Mouse (Mus musculus) heart, embryonic 14.5 days (tissue): Measurements from ENCODE around the gene G530012D18Rik. TPM values are rescaled to one million over a fixed set of nuclear protein-coding genes. Genes with fewer than 3 reads are reported as not detected.
"Not testable (repeated sequence)": the region's sequence is repeated elsewhere in the genome, so short reads cannot be mapped to it uniquely, and the experiment has no call there.

Experiments used
- ATAC-seq: fragments of 200-750 bp; cut with Nextera tagmentation; 2 replicates; pipeline ENCODE4 v1.8.0; 2017; ENCODE audit warnings: low read depth, moderate TSS enrichment; ENCODE audit not compliant: insufficient number of reproducible peaks, insufficient read depth, low FRiP score
- H3K27ac ChIP-seq, 2 experiments: fragments of 200-500 bp in 1 of 2; fragments of 300-500 bp in 1 of 2; sonication (generic) in 1 of 2; replicated peaks in 1 of 2; 2 replicates each; pipeline ENCODE4 v1.5.1; 2012 to 2014; ENCODE audit warnings: low read depth in 2 of 2, low read length in 2 of 2, control low read depth in 1 of 2, mild to moderate bottlenecking in 1 of 2, mixed read lengths in 1 of 2; ENCODE audit not compliant: control insufficient read depth in 1 of 2, insufficient read depth in 1 of 2
- H3K27me3 ChIP-seq: fragments of 300-500 bp; sonication (generic); 2 replicates; pipeline ENCODE4 v1.6.1; 2014; ENCODE audit warnings: mild to moderate bottlenecking, low read length, control low read depth; ENCODE audit not compliant: control insufficient read depth, insufficient read depth
- H3K36me3 ChIP-seq: fragments of 300-500 bp; sonication (generic); 2 replicates; pipeline ENCODE4 v1.6.1; 2014; ENCODE audit warnings: mild to moderate bottlenecking, control low read depth, low read length, mixed read lengths; ENCODE audit not compliant: control insufficient read depth, insufficient read depth
- H3K4me1 ChIP-seq, 2 experiments: fragments of 200-500 bp in 1 of 2; fragments of 300-500 bp in 1 of 2; sonication (generic) in 1 of 2; 2 replicates each; pipeline ENCODE4 v1.6.1; 2012 to 2014; ENCODE audit warnings: low read length in 2 of 2, control low read depth in 1 of 2, mixed read lengths in 1 of 2; ENCODE audit not compliant: control insufficient read depth in 2 of 2, insufficient read depth in 2 of 2
- H3K4me2 ChIP-seq: fragments of 300-500 bp; sonication (generic); 2 replicates; pipeline ENCODE4 v1.6.1; 2014; ENCODE audit warnings: mild to moderate bottlenecking, low read length
- H3K4me3 ChIP-seq, 2 experiments: fragments of 200-500 bp in 1 of 2; fragments of 300-500 bp in 1 of 2; sonication (generic) in 1 of 2; 2 replicates each; pipeline ENCODE4 v1.5.1; 2012 to 2014; ENCODE audit warnings: low read length in 2 of 2, mild to moderate bottlenecking in 2 of 2, control low read depth in 1 of 2, low read depth in 1 of 2, moderate library complexity in 1 of 2; ENCODE audit not compliant: control insufficient read depth in 1 of 2, insufficient read depth in 1 of 2
- H3K9ac ChIP-seq: fragments of 300-500 bp; sonication (generic); 2 replicates; pipeline ENCODE4 v1.6.1; 2014; ENCODE audit warnings: mild to moderate bottlenecking, low read length
- H3K9me3 ChIP-seq: fragments of 300-500 bp; sonication (generic); 2 replicates; pipeline ENCODE4 v1.6.1; 2016; ENCODE audit warnings: low read length, control low read depth; ENCODE audit not compliant: control insufficient read depth
- WGBS: fragments of 180-500 bp; shearing (Covaris S2); extraction: QIAGEN DNeasy Blood & Tissue Kit; methylation state at CpG from one replicate; pipeline ENCODE4 v1.1.7; 2014; 5-methylcytosine and 5-hydroxymethylcytosine counted together
- polyA plus RNA-seq: library from polyadenylated mRNA; unstranded; fragments of >200 nt; fragmentation: Nextera tagmentation; extraction: Ambion mirVana; gene quantifications from 2 replicates; pipeline ENCODE4 v1.2.1, GENCODE M21; 2014

G530012D18Rik gene
- polyA plus RNA-seq, 1 experiment from 2014 or later = not detected

DNA sequence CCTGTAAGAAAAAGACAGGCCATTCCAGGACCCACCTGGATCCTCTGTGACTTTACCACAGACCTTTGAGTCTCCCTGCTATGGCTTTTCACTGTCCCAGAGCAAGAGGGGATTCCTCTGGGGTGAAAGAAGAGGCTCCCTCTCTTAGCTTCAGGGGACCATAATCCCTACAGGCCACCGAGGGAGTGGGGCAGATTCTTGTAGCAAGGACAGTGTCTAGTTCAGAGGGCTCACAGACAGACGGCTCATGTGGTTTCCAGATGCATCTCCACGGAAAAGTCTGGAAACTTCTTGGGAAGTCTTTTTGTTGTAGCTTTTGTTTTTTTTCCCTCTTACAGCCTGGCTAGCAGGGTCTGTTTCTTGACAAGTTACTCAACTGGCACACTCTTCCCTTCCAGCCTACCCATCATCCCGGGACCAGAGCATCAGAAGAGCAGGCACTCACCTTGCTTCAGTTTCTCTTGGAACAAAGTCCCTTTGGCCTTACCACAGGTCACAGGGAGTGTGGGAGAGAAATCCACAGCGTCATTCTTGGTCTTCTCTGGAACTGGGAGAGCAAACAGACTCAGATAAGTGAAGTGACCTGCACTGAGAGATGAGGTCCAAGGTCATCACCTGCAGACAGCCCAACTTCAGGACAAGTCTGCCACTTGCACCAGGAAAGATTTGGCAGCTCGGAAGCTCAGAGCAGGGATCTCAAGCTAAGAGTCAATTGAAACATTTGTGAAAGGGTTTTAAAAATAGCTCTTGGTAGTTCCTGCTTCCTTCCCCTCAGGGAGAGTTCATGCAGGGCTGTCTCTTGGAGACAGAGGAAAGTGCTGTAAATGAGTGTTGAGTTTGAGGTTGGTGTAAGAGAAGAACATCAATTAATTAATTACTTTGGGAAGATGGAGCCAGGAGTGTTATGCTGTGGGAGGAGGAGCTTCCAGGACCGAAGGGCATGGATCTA is 4.0 kb downstream of the G530012D18Rik start:
- H3K36me3 ChIP-seq, H3K9me3 ChIP-seq, H3K27ac ChIP-seq, H3K9ac ChIP-seq, H3K4me3 ChIP-seq, H3K4me2 ChIP-seq, H3K27me3 ChIP-seq, H3K4me1 ChIP-seq, ATAC-seq: not testable (repeated sequence)
- WGBS = 56% methylated on average over 6 of the region's 7 CpGs

DNA sequence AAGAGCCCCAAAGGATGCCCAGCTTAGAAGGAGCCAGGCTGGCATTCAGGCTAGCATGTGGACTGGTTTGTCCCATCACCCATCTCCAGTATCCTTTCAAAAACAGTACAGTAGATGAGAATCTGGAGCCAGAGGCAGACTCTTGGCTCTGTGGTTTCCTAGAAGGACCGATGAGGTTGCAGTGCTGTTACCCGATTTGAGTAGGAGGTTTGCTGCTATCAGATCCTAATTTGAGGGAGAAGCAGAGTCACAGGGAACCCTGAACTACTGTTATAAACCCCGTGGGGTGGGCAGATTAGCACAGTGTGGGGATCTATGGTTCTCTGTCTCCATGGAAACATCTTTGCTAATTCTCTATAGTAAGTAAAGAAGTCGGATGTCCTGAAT is 4.7 kb downstream of the G530012D18Rik start:
- ATAC-seq = peak; percentile 56
- not testable (repeated sequence) for H3K9ac ChIP-seq
- 71% methylated on average over 2 of the region's 4 CpGs for WGBS

DNA sequence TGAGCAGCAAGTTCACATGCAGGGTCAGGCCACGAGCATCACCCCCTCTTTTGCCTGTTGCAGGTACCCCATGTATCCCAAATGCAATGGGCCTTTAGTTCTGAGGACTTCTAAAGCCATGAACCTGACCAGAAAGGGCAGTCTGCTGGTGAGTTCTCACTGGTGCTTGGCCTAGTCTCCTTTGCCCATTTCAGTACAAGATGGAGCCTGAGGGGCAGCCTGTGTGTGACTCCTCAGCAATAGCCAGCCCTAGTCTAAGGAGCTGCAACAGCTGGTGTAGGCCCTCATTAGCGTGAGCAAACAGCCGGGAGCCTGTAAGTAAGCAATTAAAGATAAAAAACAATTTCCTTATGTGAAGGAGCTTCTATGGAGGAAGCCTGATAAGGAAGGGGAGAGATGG is 5.1 kb downstream of the G530012D18Rik start:
- not testable (repeated sequence) for H3K9ac ChIP-seq, H3K36me3 ChIP-seq, ATAC-seq, H3K27me3 ChIP-seq, H3K27ac ChIP-seq, H3K4me2 ChIP-seq, H3K4me1 ChIP-seq, H3K4me3 ChIP-seq, H3K9me3 ChIP-seq
- WGBS = 64% methylated on average over 3 of the region's 3 CpGs

More for the DNA sequence above, 4.7 kb downstream of the G530012D18Rik start:
- H3K4me3 ChIP-seq, H3K4me2 ChIP-seq, H3K9me3 ChIP-seq, H3K27ac ChIP-seq, H3K27me3 ChIP-seq, H3K36me3 ChIP-seq, H3K4me1 ChIP-seq: not testable (repeated sequence)

DNA sequence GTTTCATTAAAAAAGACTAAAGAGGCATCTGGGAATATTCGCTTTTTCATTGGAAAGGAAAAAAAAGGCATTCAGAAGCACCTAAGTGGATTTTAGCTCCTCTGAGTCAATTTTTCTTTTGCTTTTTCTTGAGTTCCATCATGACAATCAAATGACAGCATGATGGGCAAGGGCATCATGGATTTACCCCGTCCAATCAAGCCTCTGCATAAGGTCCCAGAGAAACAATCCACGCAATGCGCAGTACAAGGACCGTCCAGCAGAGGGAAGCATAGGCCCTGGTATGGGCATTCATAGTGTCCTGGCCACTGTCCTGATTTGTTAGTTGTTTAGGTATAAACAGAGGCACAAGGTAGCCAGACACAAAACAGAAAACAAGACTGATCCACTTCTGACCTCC is 6.0 kb downstream of the G530012D18Rik start:
- not testable (repeated sequence) for H3K4me2 ChIP-seq, H3K4me3 ChIP-seq, H3K4me1 ChIP-seq, H3K9me3 ChIP-seq, H3K27me3 ChIP-seq, H3K27ac ChIP-seq, H3K9ac ChIP-seq, H3K36me3 ChIP-seq, ATAC-seq
- WGBS = 22% methylated on average over 5 of the region's 5 CpGs

DNA sequence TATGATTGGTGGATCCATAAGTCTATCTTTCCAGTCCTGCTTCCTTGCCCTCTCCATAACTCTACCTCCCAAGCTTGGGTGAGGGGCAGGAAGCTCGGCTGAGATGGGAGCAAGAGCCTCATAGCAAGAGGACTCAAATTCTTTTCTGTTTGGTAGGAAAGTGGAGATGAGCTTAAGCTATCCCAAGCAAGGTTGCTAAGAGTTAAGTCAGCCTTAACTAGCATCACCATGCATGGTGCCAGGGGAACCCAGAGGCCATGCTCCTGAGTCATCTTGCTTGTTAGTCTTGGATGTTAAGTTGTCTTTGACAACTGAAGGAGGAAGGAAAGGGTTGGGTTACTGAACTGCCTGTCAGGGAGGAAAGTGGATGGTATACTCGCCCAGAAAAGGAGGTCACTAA is 13.2 kb downstream of the G530012D18Rik start:
- not testable (repeated sequence) for H3K27me3 ChIP-seq, H3K27ac ChIP-seq, H3K36me3 ChIP-seq, H3K4me3 ChIP-seq, H3K9ac ChIP-seq, H3K9me3 ChIP-seq, ATAC-seq, H3K4me2 ChIP-seq, H3K4me1 ChIP-seq
- 50% methylated on average over 1 of the region's 2 CpGs for WGBS

DNA sequence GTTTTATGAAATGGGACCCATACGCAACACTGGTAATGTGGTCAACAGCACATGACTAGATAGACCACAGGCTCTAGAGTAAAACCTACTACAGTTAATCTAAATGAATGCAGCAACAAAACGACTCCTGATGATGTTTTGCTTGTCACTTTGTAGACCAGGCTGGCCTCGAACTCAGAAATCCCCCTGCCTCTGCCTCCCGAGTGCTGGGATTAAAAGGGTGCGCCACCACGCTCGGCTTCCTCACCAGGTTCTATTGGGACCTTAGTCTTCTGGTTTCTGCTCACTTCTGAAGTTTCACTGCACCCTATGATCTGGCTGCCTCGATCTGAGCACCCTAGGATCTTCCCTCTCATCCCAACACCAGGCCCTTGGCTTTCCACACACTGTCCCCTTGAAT is 17.1 kb downstream of the G530012D18Rik start:
- not testable (repeated sequence) for H3K36me3 ChIP-seq, H3K4me2 ChIP-seq, ATAC-seq

DNA sequence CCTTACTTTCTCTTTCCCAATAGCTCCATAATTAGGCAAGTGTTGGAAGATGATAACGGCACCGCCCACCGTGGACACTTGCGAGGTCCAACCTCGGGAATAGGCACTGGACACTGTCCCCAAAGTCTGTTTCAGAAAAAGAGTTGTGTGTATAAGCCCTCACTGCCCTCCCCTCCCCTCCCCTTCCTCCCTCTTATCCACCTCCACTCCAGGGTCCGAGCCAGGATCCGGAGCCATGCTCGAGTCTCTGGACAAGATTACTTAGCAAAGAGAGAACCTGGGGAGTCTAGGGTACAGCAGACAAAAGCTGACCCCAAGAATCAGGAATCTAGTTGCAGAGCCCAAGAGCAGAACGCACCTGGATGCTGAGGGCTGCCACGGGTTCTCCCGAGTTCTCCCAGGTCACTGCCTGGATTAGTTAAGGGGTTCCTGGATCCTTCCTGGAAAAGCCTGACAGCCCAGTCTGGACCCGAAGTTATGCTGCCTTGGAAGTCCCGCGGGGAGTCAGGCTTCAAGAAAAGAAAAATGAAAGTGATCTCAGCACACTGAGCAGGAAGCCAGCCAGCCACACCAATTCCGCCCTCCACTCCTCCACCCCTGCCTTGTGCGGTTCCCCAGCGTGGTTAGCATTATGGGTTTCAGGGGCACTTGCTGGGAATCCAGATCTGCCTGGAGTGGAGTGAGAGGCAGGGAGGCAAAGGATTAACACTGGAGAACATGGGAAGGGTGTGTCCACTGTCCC is 23.0 kb downstream of the G530012D18Rik start, which contains the start of gene Sp110:
Sp110 (minus strand) TSS at position 547 of the 742 bp plus-strand sequence.
- not testable (repeated sequence) for H3K27ac ChIP-seq, H3K9me3 ChIP-seq, H3K27me3 ChIP-seq, H3K36me3 ChIP-seq, H3K4me2 ChIP-seq, H3K4me3 ChIP-seq, H3K4me1 ChIP-seq, ATAC-seq, H3K9ac ChIP-seq
- 60% methylated on average over 16 of the region's 17 CpGs for WGBS

More for the DNA sequence above, 17.1 kb downstream of the G530012D18Rik start:
- H3K9ac ChIP-seq, H3K4me3 ChIP-seq, H3K27me3 ChIP-seq, H3K9me3 ChIP-seq, H3K27ac ChIP-seq, H3K4me1 ChIP-seq: not testable (repeated sequence)
- WGBS = 80% methylated on average over 8 of the region's 8 CpGs
